Mouse (Mus musculus): ENCODE measurements around the gene Mamdc4. TPM values are rescaled to one million over a fixed set of nuclear protein-coding genes. Genes with fewer than 3 reads are reported as not detected.

Gene Mamdc4
- total RNA-seq, 2 experiments from 2014 or later = 2.3 to 2.5 TPM

GRCm38 (mm10) chr2:25583120-25583481 lies 8.5 kb upstream of the Mamdc4 start:
- no peak for DNase-seq (ENCODE audit: low spot score in 2 of 2)

DNA sequence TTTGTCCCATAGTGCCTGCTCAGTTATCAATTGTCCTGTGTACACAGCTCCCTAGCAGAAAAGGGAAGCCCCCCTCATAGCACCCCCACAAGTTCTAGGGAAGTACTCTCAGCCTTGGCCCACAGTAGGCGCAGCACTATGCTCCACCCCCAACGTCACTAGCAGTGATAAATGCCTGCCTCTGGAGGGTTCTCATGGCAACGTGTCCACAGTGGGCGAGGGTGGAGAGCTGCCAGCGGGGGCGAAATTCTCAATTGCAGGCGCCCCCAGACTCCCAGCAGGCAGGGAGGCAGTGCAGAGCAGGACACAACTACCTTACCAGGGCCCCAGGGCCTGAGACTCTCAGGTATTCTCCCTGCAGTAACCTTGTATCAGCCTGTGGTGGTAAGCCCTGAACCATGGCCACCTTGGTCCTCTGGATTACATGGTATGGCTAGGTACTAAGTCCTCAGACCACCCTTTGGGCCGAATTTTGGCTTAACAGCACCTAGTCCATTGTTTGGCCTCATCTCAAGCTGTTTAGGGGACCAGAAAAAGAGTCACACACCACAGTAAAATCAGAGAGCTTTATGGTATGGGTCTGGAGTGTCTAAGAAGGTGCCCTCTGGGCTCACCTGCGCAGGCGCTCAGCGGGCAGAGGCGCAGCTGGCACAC lies 7.9 kb upstream of the Mamdc4 start:
- DNase-seq (ENCODE audit: low spot score in 2 of 2) = no peak

- DNase-seq (ENCODE audit: low spot score in 2 of 2) = no peak
Observed at GRCm38 (mm10) chr2:25581901-25582301, 7.3 kb upstream of the Mamdc4 start.

GRCm38 (mm10) chr2:25581294-25581864 lies 6.7 kb upstream of the Mamdc4 start, which contains the start of gene Ajm1:
TSS of gene Ajm1 (minus strand) at chr2:25581757.
- DNase-seq (ENCODE audit: low spot score in 2 of 2) = no peak

GRCm38 (mm10) chr2:25580621-25581101 lies 6.0 kb upstream of the Mamdc4 start:
- DNase-seq (ENCODE audit: low spot score in 2 of 2) = no peak

DNA sequence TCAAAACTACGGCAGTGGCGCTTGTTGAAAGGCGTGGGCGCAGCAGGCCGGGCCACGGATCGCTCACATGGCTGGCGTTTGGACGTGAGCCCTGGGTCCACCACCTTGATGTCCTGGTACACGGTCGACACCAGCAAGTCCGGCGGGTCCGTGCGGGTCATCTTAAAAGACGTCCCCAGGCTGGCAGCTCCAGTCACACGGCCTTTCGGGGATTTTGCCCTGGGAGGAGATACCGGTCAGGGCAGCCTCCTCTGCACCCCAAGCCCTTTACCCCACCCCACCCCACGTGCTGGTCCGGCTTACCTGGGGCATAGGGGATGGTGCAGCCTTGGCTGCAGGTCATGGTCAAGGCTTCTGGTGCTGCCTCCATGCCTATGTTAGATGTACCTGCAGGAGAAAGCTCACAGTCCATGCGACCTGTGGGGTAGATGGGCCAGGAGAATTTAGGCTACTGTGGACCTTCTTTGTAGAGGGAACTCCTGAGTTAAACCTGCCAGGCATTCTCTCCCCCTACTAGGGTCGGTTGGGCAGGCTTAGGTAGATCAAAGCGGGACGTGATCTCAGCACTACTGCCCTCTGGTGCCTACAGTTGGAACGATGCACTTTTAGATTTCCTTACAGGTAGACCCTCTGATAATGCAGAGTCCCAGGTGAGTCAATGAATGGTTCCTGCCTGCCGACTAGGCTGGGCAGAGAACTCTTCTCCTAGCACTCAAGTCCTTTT lies 5.3 kb upstream of the Mamdc4 start:
- no peak for DNase-seq (ENCODE audit: low spot score in 2 of 2)

- DNase-seq (ENCODE audit: low spot score in 2 of 2) = no peak
Observed at GRCm38 (mm10) chr2:25578796-25579736, 4.4 kb upstream of the Mamdc4 start.

DNA sequence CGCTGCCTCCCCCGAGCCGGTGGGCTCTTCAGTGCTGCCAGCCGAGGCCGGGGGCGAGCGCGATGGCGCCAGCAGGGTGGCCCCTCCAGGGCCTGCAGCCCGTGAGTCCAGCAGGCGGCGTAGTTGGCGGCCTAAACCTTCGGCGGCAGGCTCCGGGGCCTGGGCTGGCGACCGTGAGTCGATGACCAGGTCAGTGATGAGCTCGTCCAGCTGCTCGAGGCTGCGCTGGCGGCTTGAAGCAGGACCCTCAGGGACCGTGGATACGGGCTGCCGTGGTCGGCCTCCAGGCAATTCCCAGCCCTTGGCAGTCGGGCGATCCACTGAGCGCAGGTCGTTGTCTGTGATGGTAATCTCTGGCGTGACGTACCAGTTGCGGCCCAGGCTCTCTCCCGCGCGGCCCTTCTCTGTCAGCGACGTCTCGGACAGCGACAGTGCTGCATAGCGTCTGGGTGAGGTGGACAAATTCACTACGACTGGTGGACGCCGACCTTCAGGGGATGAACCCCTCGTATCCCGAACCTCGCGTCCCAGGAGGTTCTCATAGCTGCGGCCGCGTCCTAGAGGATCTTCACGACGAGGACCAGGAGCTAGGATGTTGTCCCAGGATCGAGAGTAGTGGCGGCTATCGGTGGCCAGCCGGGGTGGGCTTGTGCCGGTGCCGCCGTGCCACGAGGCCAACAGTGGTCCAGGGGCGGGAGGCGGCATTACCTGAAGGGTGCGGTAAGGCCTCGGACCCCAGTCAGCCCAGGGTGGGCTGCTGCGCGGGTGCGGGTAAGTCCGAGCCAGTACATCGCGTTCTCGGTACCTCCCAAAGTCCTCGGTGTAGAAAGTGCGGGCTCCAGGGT lies 3.5 kb upstream of the Mamdc4 start:
- DNase-seq (ENCODE audit: low spot score in 2 of 2) = no peak

DNA sequence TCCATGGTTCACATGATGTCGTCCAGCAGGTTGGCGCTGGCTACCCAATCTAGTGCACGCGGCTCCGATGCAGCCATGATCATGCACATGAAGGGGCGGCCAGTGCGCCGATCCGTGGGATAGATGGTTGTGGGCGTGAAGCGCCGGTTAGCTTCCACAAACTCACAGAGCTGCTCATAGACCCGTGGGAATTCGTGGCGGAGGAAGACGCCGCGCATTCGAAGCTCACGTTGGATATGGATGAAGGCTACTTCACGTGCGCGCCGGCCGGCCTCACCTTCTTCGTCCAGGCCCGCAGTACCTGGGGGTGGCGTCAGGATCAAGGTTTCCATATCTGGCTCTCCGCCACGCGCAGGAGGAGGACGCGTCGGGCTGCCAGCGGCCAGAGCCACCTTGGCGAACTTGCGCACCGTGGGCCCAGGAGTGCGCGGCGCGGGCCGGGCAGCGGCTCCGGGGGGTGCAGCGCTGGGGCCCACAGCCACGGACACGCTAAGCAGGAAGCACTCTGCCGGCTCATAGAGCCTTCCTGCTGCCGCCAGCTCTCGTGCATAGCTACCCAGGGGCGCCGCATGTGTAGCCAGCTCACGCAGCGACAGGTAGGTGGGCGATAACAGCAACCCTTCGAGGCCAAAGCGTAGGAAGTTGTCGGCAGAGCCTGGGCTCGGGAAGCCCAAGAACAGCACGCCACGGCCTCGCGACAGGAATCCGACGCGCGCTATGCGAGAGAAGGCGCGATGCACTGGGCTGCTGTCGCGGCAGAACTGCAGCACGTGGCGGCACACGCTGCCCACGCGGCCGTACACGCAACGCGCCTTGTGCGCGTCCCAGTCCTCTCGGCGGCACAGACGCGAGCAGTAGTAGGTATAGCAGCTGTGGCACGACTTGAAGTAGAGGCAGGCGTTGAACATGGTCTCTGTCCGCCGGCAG lies 2.6 kb upstream of the Mamdc4 start:
- no peak for DNase-seq (ENCODE audit: low spot score in 2 of 2)

GRCm38 (mm10) chr2:25576028-25576850 lies 1.6 kb upstream of the Mamdc4 start:
- no peak for DNase-seq (ENCODE audit: low spot score in 2 of 2)

- DNase-seq (ENCODE audit: low spot score in 2 of 2) = peak in 1 of 2 experiments; percentile 41
Observed at GRCm38 (mm10) chr2:25575432-25576027, 885 bp upstream of the Mamdc4 start.

GRCm38 (mm10) chr2:25574136-25574535 lies 509 bp downstream of the Mamdc4 start:
- DNase-seq (ENCODE audit: low spot score in 2 of 2) = peak in 1 of 2 experiments; percentile 7

DNA sequence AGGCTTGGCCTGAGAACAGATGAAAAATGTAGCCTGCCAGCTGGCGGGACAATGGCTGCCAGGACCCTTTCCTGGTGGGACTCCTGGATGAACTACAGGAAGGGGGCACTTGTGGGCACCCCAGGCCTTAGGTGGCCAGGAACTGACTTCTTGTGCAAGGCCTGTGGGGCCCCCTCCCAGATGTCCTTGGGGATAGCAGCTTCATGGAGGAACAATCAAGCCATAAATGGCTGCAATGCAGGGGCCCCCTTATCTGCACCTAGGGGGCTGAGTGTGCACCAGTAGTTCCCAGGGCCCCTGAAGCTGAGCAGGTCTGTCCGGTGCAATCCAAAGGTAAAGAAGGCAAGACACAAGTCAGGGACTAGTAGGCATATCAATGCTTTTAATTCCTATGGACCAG lies 1.6 kb downstream of the Mamdc4 start:
- DNase-seq (ENCODE audit: low spot score in 2 of 2) = no peak

DNA sequence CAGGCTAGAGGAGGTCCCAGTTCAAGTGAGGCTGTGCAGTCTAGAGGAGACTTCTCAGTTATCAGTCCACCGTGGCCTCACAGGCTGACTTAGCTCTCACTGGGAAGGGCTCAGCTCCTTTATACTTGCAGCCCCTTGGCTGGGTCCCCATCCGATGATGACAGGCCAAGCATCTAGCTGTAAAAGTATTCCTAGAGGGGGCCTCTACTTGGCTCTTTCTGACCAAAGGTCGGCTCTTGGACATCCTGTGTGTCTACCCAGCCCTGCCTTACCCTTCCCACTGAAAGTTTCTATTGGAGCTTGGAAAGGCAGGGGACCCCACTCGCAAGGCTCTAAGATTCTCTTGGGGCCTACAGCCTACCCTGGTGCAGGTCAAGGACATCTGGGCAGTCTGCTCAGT lies 3.4 kb downstream of the Mamdc4 start:
- no peak for DNase-seq (ENCODE audit: low spot score in 2 of 2)

DNA sequence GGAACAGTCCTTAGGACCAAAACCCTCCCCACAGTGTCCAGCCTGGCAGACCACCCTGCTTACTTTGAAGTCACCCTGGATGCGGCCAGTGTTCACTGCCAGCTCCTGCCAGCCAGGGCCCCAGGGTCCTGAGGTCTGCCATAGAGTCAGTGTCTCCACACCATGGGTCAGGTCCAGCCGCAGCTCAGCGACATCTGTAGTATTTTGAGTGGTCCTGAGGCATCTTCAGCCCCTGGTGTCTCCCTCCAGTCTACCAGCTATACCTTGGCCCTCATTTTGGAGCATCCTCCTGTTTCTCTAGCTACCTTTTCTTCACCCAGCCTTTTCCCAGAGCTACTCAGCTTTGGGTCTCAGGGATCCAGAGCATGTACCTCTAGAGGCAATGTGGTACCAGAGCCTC lies 5.3 kb downstream of the Mamdc4 start:
- no peak for DNase-seq (ENCODE audit: low spot score in 2 of 2)

GRCm38 (mm10) chr2:25568473-25569019 lies 6.1 kb downstream of the Mamdc4 start:
- DNase-seq (ENCODE audit: low spot score in 2 of 2) = no peak

DNA sequence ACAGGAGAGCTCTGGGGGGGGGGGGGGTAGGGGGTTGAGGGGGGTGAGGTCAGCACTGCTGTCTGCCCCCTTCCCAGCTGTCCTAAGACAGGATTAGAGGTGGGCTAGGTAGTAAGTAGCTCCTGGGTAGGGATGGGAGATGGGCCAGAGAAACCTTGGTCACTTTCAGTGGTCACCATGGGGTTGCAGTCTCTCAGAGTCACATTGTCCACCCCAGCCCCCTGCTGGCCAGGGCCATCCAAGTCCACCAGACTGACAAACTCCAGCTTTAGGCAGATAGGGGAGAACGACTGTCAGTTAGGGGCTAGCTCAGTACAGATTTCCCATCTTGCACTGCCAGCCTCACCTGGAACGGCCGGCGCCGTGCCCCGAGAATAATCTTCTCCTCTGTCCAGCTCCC lies 8.1 kb downstream of the Mamdc4 start:
- no peak for DNase-seq (ENCODE audit: low spot score in 2 of 2)

- no peak for DNase-seq (ENCODE audit: low spot score in 2 of 2)
Observed at GRCm38 (mm10) chr2:25565741-25566140, 8.9 kb downstream of the Mamdc4 start.
